Mouse (Mus musculus): Measurements from ENCODE around the gene Cep55. TPM values are rescaled to one million over a fixed set of nuclear protein-coding genes. Genes with fewer than 3 reads are reported as not detected.

Cep55 gene
- polyA plus RNA-seq, 1 experiment from 2014 or later = 21.5 TPM

GRCm38 (mm10) chr19:38029871-38030270, 24.9 kb upstream of the Cep55 start:
- Histone ChIP-seq H3K4me2 (replicated peaks) (no peak overlapping the region), H3K4me3 (no peak overlapping the region), H3K36me3 (no peaks in the 10 kb centered on the region), H3K9ac (no peak overlapping the region), H3K4me1 (peaks cover 30% of the 10 kb centered on the region), H3K9me3 (no peaks in the 10 kb centered on the region), H3K27me3 (no peaks in the 10 kb centered on the region), H3K27ac (no peak overlapping the region)
- WGBS = 54% methylated on average over 2 of the region's 3 CpGs
- ATAC-seq (ENCODE audit: low FRiP score, low read depth) = no peak

- Histone ChIP-seq H3K36me3 (no peaks in the 10 kb centered on the region), H3K27me3 (no peaks in the 10 kb centered on the region), H3K4me1 (peaks cover 28% of the 10 kb centered on the region), H3K27ac (no peak overlapping the region), H3K9ac (no peak overlapping the region), H3K9me3 (no peaks in the 10 kb centered on the region), H3K4me2 (replicated peaks) (peak overlapping the region; percentile 42), H3K4me3 (no peak overlapping the region)
- peak; percentile 74; the same call in 1 of the 2 replicates for ATAC-seq (ENCODE audit: low FRiP score, low read depth)
- whole genome bisulfite sequencing = 1% methylated on average over 3 of the region's 23 CpGs
Measured at GRCm38 (mm10) chr19:38030673-38031137, 24.1 kb upstream of the Cep55 start.

GRCm38 (mm10) chr19:38031144-38031543, 23.7 kb upstream of the Cep55 start:
- 59% methylated on average over 9 of the region's 9 CpGs for WGBS

GRCm38 (mm10) chr19:38032993-38033734, 21.6 kb upstream of the Cep55 start:
- Histone ChIP-seq H3K4me1 (peaks cover 21% of the 10 kb centered on the region), H3K4me2 (replicated peaks) (no peak overlapping the region), H3K27me3 (no peaks in the 10 kb centered on the region), H3K9ac (no peak overlapping the region), H3K36me3 (no peaks in the 10 kb centered on the region), H3K9me3 (no peaks in the 10 kb centered on the region), H3K4me3 (no peak overlapping the region), H3K27ac (no peak overlapping the region)
- 66% methylated on average over 15 of the region's 15 CpGs for WGBS
- no peak for ATAC-seq (ENCODE audit: low FRiP score, low read depth)

More at GRCm38 (mm10) chr19:38031144-38031543, 23.7 kb upstream of the Cep55 start:
- peak; percentile 12; the same call in 1 of the 2 replicates for ATAC-seq (ENCODE audit: low FRiP score, low read depth)
- no peaks in the 10 kb centered on the region for H3K9me3 ChIP-seq
- H3K27ac ChIP-seq = no peak overlapping the region
- no peak overlapping the region for H3K9ac ChIP-seq
- no peaks in the 10 kb centered on the region for H3K36me3 ChIP-seq
- no peak overlapping the region for H3K4me3 ChIP-seq
- H3K4me1 ChIP-seq = peaks cover 24% of the 10 kb centered on the region
- no peaks in the 10 kb centered on the region for H3K27me3 ChIP-seq
- peak overlapping the region; percentile 42 for H3K4me2 ChIP-seq (replicated peaks)

GRCm38 (mm10) chr19:38033735-38034057, 21.1 kb upstream of the Cep55 start:
- H3K27ac ChIP-seq = no peak overlapping the region
- WGBS = 80% methylated on average over 2 of the region's 2 CpGs
- H3K4me3 ChIP-seq = no peak overlapping the region

GRCm38 (mm10) chr19:38034696-38035095, 20.1 kb upstream of the Cep55 start:
- no peaks in the 10 kb centered on the region for H3K9me3 ChIP-seq
- 84% methylated on average over 2 of the region's 2 CpGs for WGBS
- no peaks in the 10 kb centered on the region for H3K27me3 ChIP-seq
- no peaks in the 10 kb centered on the region for H3K36me3 ChIP-seq
- no peak overlapping the region for H3K4me3 ChIP-seq
- H3K9ac ChIP-seq = no peak overlapping the region
- H3K4me2 ChIP-seq (replicated peaks) = no peak overlapping the region
- H3K4me1 ChIP-seq = peaks cover 20% of the 10 kb centered on the region
- ATAC-seq (ENCODE audit: low FRiP score, low read depth) = no peak
- no peak overlapping the region for H3K27ac ChIP-seq

More at GRCm38 (mm10) chr19:38033735-38034057, 21.1 kb upstream of the Cep55 start:
- Histone ChIP-seq H3K27me3 (no peaks in the 10 kb centered on the region), H3K36me3 (no peaks in the 10 kb centered on the region), H3K9ac (no peak overlapping the region), H3K9me3 (no peaks in the 10 kb centered on the region), H3K4me1 (peaks cover 21% of the 10 kb centered on the region), H3K4me2 (replicated peaks) (no peak overlapping the region)
- no peak for ATAC-seq (ENCODE audit: low FRiP score, low read depth)

GRCm38 (mm10) chr19:38035766-38036165, 19.0 kb upstream of the Cep55 start:
- H3K4me2 ChIP-seq (replicated peaks) = no peak overlapping the region
- H3K4me1 ChIP-seq = peaks cover 10% of the 10 kb centered on the region
- H3K27ac ChIP-seq = no peak overlapping the region
- H3K9ac ChIP-seq = no peak overlapping the region
- no peaks in the 10 kb centered on the region for H3K27me3 ChIP-seq
- H3K9me3 ChIP-seq = no peaks in the 10 kb centered on the region
- H3K4me3 ChIP-seq = no peak overlapping the region
- ATAC-seq (ENCODE audit: low FRiP score, low read depth) = no peak
- H3K36me3 ChIP-seq = no peaks in the 10 kb centered on the region
- 50% methylated on average over 2 of the region's 2 CpGs for WGBS

- Histone ChIP-seq H3K27ac (no peak overlapping the region), H3K4me3 (no peak overlapping the region), H3K4me1 (peaks cover 12% of the 10 kb centered on the region), H3K36me3 (no peaks in the 10 kb centered on the region), H3K9me3 (no peaks in the 10 kb centered on the region), H3K4me2 (replicated peaks) (no peak overlapping the region), H3K9ac (no peak overlapping the region), H3K27me3 (0 out of 2 replicates have a peak, but pooled peaks cover 5% of the 10 kb centered on the region)
- no peak for ATAC-seq (ENCODE audit: low FRiP score, low read depth)
- WGBS = 69% methylated on average over 2 of the region's 2 CpGs
Measured at GRCm38 (mm10) chr19:38038267-38038666, 16.5 kb upstream of the Cep55 start.

- ATAC-seq (ENCODE audit: low FRiP score, low read depth) = peak; percentile 75
- Histone ChIP-seq H3K9me3 (no peaks in the 10 kb centered on the region), H3K4me1 (peaks cover 12% of the 10 kb centered on the region), H3K27me3 (0 out of 2 replicates have a peak, but pooled peaks cover 5% of the 10 kb centered on the region), H3K4me2 (replicated peaks) (peak overlapping the region; percentile 77), H3K27ac (peak overlapping the region; percentile 66; the same call in 1 of the 2 replicates), H3K36me3 (no peaks in the 10 kb centered on the region), H3K4me3 (peak overlapping the region; percentile 52), H3K9ac (peak overlapping the region; percentile 70; the same call in 1 of the 2 replicates)
- WGBS = 18% methylated on average over 5 of the region's 5 CpGs
Measured at GRCm38 (mm10) chr19:38042261-38042722, 12.5 kb upstream of the Cep55 start.

GRCm38 (mm10) chr19:38043281-38043981, 11.4 kb upstream of the Cep55 start, which contains the start of gene Myof:
Gene Myof, minus strand, starts transcription at chr19:38043577.
- under 1% methylated on average over 28 of the region's 28 CpGs for WGBS
- H3K27ac ChIP-seq = peak within 1 kb of the TSS; percentile 66; the same call in 1 of the 2 replicates
- peak within 1 kb of the TSS; percentile 52 for H3K4me3 ChIP-seq
- peak within 1 kb of the TSS; percentile 70 for H3K9ac ChIP-seq
- H3K4me2 ChIP-seq (replicated peaks) = peak within 1 kb of the TSS; percentile 77
- H3K27me3 ChIP-seq = 0 out of 2 replicates have a peak, but pooled peaks cover 5% of the 10 kb centered on the region
- no peaks in the 10 kb centered on the region for H3K36me3 ChIP-seq
- peak; percentile 83 for ATAC-seq (ENCODE audit: low FRiP score, low read depth)
- peaks cover 12% of the 10 kb centered on the region for H3K4me1 ChIP-seq
- H3K9me3 ChIP-seq = no peaks in the 10 kb centered on the region

- H3K4me2 ChIP-seq (replicated peaks) = no peak overlapping the region
- no peak overlapping the region for H3K27ac ChIP-seq
- H3K27me3 ChIP-seq = 0 out of 2 replicates have a peak, but pooled peaks cover 5% of the 10 kb centered on the region
- no peak for ATAC-seq (ENCODE audit: low FRiP score, low read depth)
- no peaks in the 10 kb centered on the region for H3K9me3 ChIP-seq
- H3K4me1 ChIP-seq = peaks cover 12% of the 10 kb centered on the region
- no peaks in the 10 kb centered on the region for H3K36me3 ChIP-seq
- no peak overlapping the region for H3K9ac ChIP-seq
- H3K4me3 ChIP-seq = no peak overlapping the region
- WGBS = 86% methylated on average over 3 of the region's 3 CpGs
Measured at GRCm38 (mm10) chr19:38045198-38045597, 9.6 kb upstream of the Cep55 start.

GRCm38 (mm10) chr19:38049686-38050085, 5.1 kb upstream of the Cep55 start:
- Histone ChIP-seq H3K9me3 (no peaks in the 10 kb centered on the region), H3K36me3 (no peaks in the 10 kb centered on the region), H3K4me3 (no peak overlapping the region), H3K4me2 (replicated peaks) (no peak overlapping the region), H3K4me1 (peaks cover 4% of the 10 kb centered on the region), H3K27ac (no peak overlapping the region), H3K27me3 (no peaks in the 10 kb centered on the region), H3K9ac (no peak overlapping the region)
- ATAC-seq (ENCODE audit: low FRiP score, low read depth) = no peak
- 79% methylated on average over 1 of the region's 1 CpGs for WGBS

Data from limb, embryonic 13.5 days (tissue).